Mouse (Mus musculus) spleen, postnatal 14 days (tissue): ENCODE results near the gene Osbpl2.

Experiments used
- DNase-seq, 2 experiments: peaks; one replicate each; pipeline ENCODE4 v3.0.0; 2021 to 2022; ENCODE audit warnings: low spot score in 2 of 2

Osbpl2 gene

DNA sequence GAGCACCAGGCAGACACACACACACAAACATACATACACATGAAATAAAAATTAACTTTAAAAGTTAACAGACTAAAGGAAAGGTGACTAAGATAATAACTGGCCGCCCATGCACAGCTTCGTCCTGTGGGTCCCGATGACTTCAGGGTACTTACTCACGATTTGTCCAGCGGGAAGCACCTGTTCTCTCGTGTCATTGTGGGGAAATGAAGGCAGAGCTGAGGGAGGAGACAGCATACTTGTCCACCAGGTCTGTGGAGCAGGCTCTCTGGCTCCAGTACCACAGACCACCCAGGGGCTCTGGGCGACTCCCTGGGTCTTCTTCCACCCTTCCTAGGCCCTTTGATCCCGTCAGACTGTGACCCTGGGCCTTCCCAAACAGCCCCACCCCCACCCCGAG lies 82.2 kb downstream of the Osbpl2 start:
- DNase-seq: no peak

DNA sequence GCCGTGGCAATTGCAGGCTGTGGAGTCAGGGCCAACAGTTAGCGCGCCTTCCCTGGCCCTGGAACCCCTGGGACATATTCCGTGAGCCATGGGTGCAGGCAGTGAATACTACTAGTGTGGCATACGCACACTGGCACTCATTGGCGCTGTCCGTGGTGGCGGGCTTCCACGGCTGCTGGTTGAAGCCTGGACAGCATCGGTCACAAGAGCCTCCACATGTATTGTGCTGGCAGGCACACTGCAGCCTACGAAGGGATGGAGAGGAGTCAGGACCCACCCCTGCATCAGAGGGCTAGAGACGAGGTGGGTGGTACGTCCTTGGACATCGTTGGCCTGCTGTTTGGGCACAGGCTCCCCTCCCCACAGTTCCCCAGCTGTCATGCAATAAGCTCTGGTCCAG lies 83.2 kb downstream of the Osbpl2 start:
- no peak for DNase-seq

DNA sequence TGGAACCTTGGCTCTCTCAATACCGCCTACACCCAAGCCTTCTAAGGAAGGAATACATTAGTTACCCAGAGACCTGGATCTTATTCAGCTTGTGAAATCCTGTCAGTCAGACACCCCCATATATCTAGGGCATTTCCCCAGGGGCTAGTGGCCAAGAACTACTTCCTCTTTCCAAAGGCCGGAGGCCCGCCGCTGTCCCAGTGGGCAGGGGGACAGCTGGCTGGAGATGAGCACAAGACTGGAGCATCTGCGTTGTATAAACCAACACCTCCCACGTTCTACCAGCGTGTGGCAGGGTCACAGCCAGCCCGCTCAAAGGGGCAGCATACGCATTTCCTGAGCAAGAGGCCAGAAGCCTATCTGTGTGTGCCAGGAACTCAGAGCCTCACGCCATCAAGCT lies 83.7 kb downstream of the Osbpl2 start:
- no peak for DNase-seq

DNA sequence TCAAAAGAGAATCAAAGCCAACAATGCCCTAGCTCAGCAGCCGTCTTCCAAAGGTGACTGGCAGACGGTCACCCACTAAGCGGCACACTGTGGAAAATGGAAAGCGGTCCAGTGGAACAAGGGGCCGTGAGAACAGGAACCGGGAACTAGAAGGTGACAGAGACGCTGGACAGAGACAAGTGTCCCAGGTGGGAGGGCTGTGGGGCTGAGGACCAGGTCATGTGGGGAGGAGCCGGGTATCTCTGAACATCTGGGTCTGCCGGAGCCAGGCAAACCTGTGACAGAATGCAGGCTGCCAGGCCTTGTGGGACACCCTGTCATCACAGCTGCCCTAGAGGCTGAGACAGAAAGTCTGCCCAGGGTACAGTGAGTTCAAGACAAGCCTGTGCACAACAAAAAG lies 85.4 kb downstream of the Osbpl2 start:
- no peak for DNase-seq

DNA sequence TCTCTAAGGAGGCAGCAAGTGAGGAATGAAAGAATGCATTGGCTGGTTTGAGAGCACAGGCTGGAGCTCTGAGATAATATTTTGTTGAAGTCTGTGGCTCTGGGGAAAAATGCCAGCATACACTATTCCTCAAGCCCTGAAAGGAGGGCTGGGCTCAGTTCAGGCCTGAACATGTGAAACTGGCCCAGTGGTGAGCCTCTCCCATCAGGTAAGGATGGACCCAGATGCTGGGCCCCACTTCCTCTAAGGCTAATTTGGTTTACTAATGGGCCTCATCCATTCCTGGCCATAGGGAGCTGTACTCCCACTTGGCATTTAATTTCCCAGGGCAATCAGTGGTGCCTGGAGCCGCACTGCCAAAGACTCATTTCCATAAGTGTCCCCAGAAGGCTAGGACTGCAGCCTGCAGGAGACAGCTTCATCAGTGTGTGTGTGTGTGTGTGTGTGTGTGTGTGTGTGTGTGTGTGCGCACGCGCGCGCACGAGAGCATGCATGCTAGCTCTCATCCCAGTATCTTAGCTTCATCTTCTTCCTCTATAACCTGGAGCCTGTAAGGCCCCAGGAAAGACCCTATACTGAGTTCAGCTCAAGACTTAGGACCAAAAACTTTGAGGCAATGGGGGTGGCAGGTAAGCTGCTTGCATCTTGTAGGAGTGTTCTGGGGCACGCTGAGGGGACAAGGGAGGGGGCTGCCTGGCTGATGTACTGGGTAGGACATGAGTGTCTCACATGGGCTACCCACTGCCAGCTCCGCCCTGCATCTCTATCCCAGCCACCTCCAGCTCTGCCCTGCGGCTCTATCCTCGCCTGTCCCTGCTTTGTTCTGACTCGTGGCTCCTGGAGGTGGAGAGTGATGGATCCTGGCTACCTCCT lies 86.2 kb downstream of the Osbpl2 start:
- no peak for DNase-seq

DNA sequence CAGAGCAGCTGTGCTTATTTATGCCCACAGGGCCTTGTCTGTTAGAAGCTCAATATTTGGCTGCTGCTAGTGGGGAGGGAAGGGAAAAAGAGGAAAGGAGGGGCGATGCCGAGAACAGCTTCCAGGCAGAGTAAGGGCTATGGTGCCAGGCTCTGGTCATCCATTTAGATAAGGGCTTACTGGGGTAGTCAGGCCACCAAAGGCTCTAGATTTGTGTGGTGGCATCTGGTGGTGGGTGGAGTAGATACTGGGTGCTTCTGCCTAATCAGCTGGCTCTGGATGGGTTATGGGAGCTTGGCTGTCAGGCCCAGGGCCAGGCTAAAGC lies 86.8 kb downstream of the Osbpl2 start:
- DNase-seq: no peak

DNA sequence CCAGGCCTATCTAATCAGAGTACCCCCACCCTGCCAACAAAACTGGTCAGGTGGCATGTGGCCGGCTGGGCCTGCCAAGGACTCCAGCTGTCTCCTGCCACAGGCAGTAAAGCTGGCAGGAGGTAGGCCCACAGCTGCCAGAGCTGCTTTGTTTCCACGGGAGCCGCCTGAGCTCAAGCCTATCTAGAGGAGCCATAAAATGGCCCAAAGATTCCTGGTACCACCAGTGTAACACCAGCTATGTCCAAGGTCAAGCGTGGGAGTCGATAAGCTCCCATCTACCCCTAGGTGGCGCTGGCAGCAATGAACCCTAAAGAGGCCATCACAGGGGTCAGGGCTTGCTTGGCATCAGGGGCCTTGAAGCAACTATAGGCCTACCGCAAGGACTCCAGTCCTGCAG lies 88.7 kb downstream of the Osbpl2 start:
- DNase-seq: no peak

DNA sequence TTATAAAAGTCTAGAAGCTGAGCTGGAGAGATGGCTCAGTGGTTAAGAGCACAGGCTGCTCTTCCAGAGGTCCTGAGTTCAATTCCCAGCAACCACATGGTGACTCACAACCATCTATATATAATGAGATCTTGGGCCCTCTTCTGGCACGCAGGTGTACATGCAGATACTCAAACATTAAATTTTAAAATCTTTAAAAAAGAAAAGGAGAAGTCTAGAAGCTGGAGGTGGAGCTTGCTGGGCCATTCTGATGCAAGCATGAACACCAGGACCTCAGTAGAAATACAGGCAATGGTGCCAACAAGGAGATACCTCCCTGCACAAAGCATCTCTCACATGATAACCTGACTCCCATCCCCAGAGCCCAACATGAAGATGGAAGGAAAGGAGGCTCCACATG lies 89.9 kb downstream of the Osbpl2 start:
- no peak for DNase-seq

DNA sequence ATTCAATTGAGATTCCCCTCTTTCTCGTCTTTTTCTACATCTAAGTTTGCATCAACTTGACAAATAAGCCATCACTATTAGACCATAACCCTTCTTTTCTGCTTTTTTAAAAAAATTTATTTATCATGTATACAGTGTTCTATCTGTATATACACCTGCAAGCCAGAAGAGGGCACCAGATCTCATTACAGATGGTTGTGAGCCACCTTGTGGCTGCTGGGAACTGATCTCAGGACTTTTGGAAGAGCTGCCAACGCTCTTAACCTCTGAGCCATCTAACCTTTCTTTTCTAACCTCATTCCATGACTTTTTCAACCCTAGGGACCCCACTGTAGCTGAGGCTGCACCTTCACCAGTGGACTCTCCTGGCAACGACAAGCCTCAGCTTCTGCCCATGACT lies 93.1 kb downstream of the Osbpl2 start:
- DNase-seq: no peak
